In genomic region chr17:34661121-34661591, GRCm38 (mm10) we compare ENCODE assay signal across 8 mouse cellular contexts. TPM values are rescaled to one million over a fixed set of nuclear protein-coding genes. Genes with fewer than 3 reads are reported as not detected.
A peak's percentile ranks its signal among the peaks of the same experiment; 100 is the strongest.
DNase-seq lines count a peak whose midpoint lies in the region; ATAC-seq and TF ChIP-seq lines count a peak whose summit lies in the region.

No protein-coding gene starts in this region.

- 3% methylated on average over 19 of the region's 19 CpGs for WGBS in heart, embryonic 13.5 days
- WGBS in kidney, postnatal 0 days, result 2% methylated on average over 19 of the region's 19 CpGs

- peaks cover 76% of the 10 kb centered on the region for H3K27me3 ChIP-seq in heart, embryonic 13.5 days (replicated peaks)
- H3K27me3 ChIP-seq in kidney, postnatal 0 days (ENCODE audit: insufficient read depth, low read length), result no peaks in the 10 kb centered on the region; the same call in 1 of the 2 replicates

- H3K27ac ChIP-seq in heart, embryonic 13.5 days (replicated peaks), result peak overlapping the region; percentile 36; the same call in 1 of the 2 replicates
- peak overlapping the region; percentile 9; the same call in 1 of the 2 replicates for H3K27ac ChIP-seq in kidney, postnatal 0 days

- peak overlapping the region; percentile 60 for H3K4me2 ChIP-seq in heart, embryonic 13.5 days
- peak overlapping the region; percentile 43 for H3K4me2 ChIP-seq in kidney, postnatal 0 days (ENCODE audit: low read length)

- peak overlapping the region; percentile 61 for H3K9ac ChIP-seq in heart, embryonic 13.5 days
- H3K9ac ChIP-seq in kidney, postnatal 0 days (ENCODE audit: low read depth, low read length), result no peak overlapping the region

- ATAC-seq in heart, embryonic 13.5 days (ENCODE audit: extremely low read depth, insufficient number of reproducible peaks, low FRiP score, low TSS enrichment), result no peak
- ATAC-seq in kidney, postnatal 0 days (replicated peaks; ENCODE audit: low FRiP score, low read depth), result peak; percentile 31; the same call in 1 of the 2 replicates
- ATAC-seq in megakaryocyte-erythroid progenitor cell, adult 5-6 weeks (replicated peaks; ENCODE audit: low FRiP score, low TSS enrichment, poor library complexity, severe bottlenecking), result no peak
- ATAC-seq in cerebellum, adult (ENCODE audit: insufficient number of reproducible peaks, low FRiP score, low TSS enrichment), result no peak

- TF ChIP-seq CTCF in kidney, postnatal 0 days (IDR thresholded peaks at IDR 0.05; ENCODE audit: low read depth), result no peak

- peak overlapping the region; percentile 33 for H3K4me3 ChIP-seq in heart, embryonic 13.5 days
- H3K4me3 ChIP-seq in kidney, postnatal 0 days (replicated peaks; ENCODE audit: low read depth, low read length), result 0 out of 2 replicates have a peak overlapping the region, but pooled peaks have one; percentile 9

- H3K36me3 ChIP-seq in heart, embryonic 13.5 days, result no peaks in the 10 kb centered on the region
- no peaks in the 10 kb centered on the region for H3K36me3 ChIP-seq in kidney, postnatal 0 days (ENCODE audit: insufficient read depth, low read length)

- DNase-seq in 3134 (ENCODE audit: extremely low read depth, insufficient read length, low spot score), result peak; percentile 66
- peak; percentile 57 for DNase-seq in adrenal gland, postnatal 25 days
- DNase-seq in kidney, postnatal 0 days (ENCODE audit: low spot score), result peak; percentile 82
- DNase-seq in lung, postnatal 25 days (ENCODE audit: low spot score), result peak; percentile 70
- no peak for DNase-seq in right cerebral cortex, postnatal 4 days

- peaks cover 36% of the 10 kb centered on the region for H3K4me1 ChIP-seq in heart, embryonic 13.5 days
- peaks cover 18% of the 10 kb centered on the region; the same call in 1 of the 2 replicates for H3K4me1 ChIP-seq in kidney, postnatal 0 days (replicated peaks; ENCODE audit: insufficient read depth, low read length)

- H3K9me3 ChIP-seq in heart, embryonic 13.5 days, result no peaks in the 10 kb centered on the region
- H3K9me3 ChIP-seq in kidney, postnatal 0 days (replicated peaks; ENCODE audit: low read length), result no peaks in the 10 kb centered on the region

RNA-seq across cellular contexts. Expression of gene Tnxb, which starts 9.2 kb away (rescaled TPM):
- 23.7 and 25.4 TPM in 2 replicates for total RNA-seq in adrenal gland, postnatal 25 days (2021)
- 1.3 and 1.4 TPM in 2 replicates for polyA plus RNA-seq in heart, embryonic 13.5 days (2015; fragmentation: Nextera tagmentation; extraction: Ambion mirVana)
- 0.19 and 0.26 TPM in 2 replicates for polyA plus RNA-seq in kidney, postnatal 0 days (2015; fragmentation: Nextera tagmentation; extraction: Ambion mirVana)
- not detected in 2 replicates for total RNA-seq in megakaryocyte-erythroid progenitor cell, adult 5-6 weeks (2014; fragmentation: Nextera tagmentation)
- total RNA-seq in megakaryocyte-erythroid progenitor cell, adult 5-6 weeks (2017), result not detected in 2 replicates

RNA-seq across cellular contexts. Expression of gene Atf6b, which starts 14.2 kb away (rescaled TPM):
- 50.4 and 52.5 TPM in 2 replicates for total RNA-seq in adrenal gland, postnatal 25 days (2021)
- 56.1 and 56.2 TPM in 2 replicates for polyA plus RNA-seq in heart, embryonic 13.5 days (2015; fragmentation: Nextera tagmentation; extraction: Ambion mirVana)
- polyA plus RNA-seq in kidney, postnatal 0 days (2015; fragmentation: Nextera tagmentation; extraction: Ambion mirVana), result 62.0 and 65.8 TPM in 2 replicates
- total RNA-seq in megakaryocyte-erythroid progenitor cell, adult 5-6 weeks (2014; fragmentation: Nextera tagmentation), result 20.6 and 31.3 TPM in 2 replicates
- total RNA-seq in megakaryocyte-erythroid progenitor cell, adult 5-6 weeks (2017), result 8.7 and 11.5 TPM in 2 replicates

RNA-seq across cellular contexts. Expression of gene Fkbpl, which starts 16.6 kb away (rescaled TPM):
- 13.4 TPM in 2 replicates for total RNA-seq in adrenal gland, postnatal 25 days (2021)
- 10.4 and 10.7 TPM in 2 replicates for polyA plus RNA-seq in heart, embryonic 13.5 days (2015; fragmentation: Nextera tagmentation; extraction: Ambion mirVana)
- 16.4 and 18.6 TPM in 2 replicates for polyA plus RNA-seq in kidney, postnatal 0 days (2015; fragmentation: Nextera tagmentation; extraction: Ambion mirVana)
- 5.5 TPM in 2 replicates for total RNA-seq in megakaryocyte-erythroid progenitor cell, adult 5-6 weeks (2014; fragmentation: Nextera tagmentation)
- 14.7 and 26.2 TPM in 2 replicates for total RNA-seq in megakaryocyte-erythroid progenitor cell, adult 5-6 weeks (2017)

RNA-seq across cellular contexts. Expression of gene Prrt1, which starts 31.8 kb away (rescaled TPM):
- 10.8 and 13.5 TPM in 2 replicates for total RNA-seq in adrenal gland, postnatal 25 days (2021)
- polyA plus RNA-seq in heart, embryonic 13.5 days (2015; fragmentation: Nextera tagmentation; extraction: Ambion mirVana), result 0.15 and 0.31 TPM in 2 replicates
- 0.36 and 0.55 TPM in 2 replicates for polyA plus RNA-seq in kidney, postnatal 0 days (2015; fragmentation: Nextera tagmentation; extraction: Ambion mirVana)
- total RNA-seq in megakaryocyte-erythroid progenitor cell, adult 5-6 weeks (2014; fragmentation: Nextera tagmentation), result 0.59 TPM in 1 of 2 replicates, not detected in the other
- total RNA-seq in megakaryocyte-erythroid progenitor cell, adult 5-6 weeks (2017), result 0.75 TPM in 1 of 2 replicates, not detected in the other

RNA-seq across cellular contexts. Expression of gene Ppt2, which starts 32.8 kb away (rescaled TPM):
- total RNA-seq in adrenal gland, postnatal 25 days (2021), result 56.9 and 61.1 TPM in 2 replicates
- 26.1 and 27.6 TPM in 2 replicates for polyA plus RNA-seq in heart, embryonic 13.5 days (2015; fragmentation: Nextera tagmentation; extraction: Ambion mirVana)
- polyA plus RNA-seq in kidney, postnatal 0 days (2015; fragmentation: Nextera tagmentation; extraction: Ambion mirVana), result 62.9 and 65.5 TPM in 2 replicates
- 31.3 and 35.4 TPM in 2 replicates for total RNA-seq in megakaryocyte-erythroid progenitor cell, adult 5-6 weeks (2014; fragmentation: Nextera tagmentation)
- 10.4 and 17.0 TPM in 2 replicates for total RNA-seq in megakaryocyte-erythroid progenitor cell, adult 5-6 weeks (2017)

Comparison
In these comparisons a context has a peak if more than half of its experiments do, and no peak if none do; other contexts are left out.
1. RNA of gene Tnxb, which starts 9.2 kb away (total RNA-seq): 23.7 to 25.4 TPM in adrenal gland, postnatal 25 days; not detected in megakaryocyte-erythroid progenitor cell, adult 5-6 weeks; every median in the first group is over 10 times any median in the second.